Mouse (Mus musculus) layer of hippocampus, postnatal 36 days (tissue): ENCODE data around the gene Vgf. TPM values are rescaled to one million over a fixed set of nuclear protein-coding genes. Genes with fewer than 3 reads are reported as not detected.

Experiments used
- DNase-seq, 2 experiments: peaks; one replicate each; pipeline ENCODE4 v3.0.0; 2022
- total RNA-seq, 2 experiments: library from RNA; stranded (reverse); gene quantifications; 2 replicates each; pipeline ENCODE4 v1.2.3; 2021

Vgf gene
- total RNA-seq, 2 experiments from 2014 or later = 185 to 237 TPM

GRCm38 (mm10) chr5:137031076-137032032, 5.2 kb downstream of the Vgf start:
- peak in 1 of 2 experiments; percentile 18 for DNase-seq

GRCm38 (mm10) chr5:137032033-137032421, 5.8 kb downstream of the Vgf start:
- DNase-seq = peak; percentile 52 to 66

- peak; percentile 82 for DNase-seq
Observed at GRCm38 (mm10) chr5:137032641-137033074, 6.5 kb downstream of the Vgf start.

- DNase-seq = no peak
Observed at GRCm38 (mm10) chr5:137036211-137036610, 10.0 kb downstream of the Vgf start.

GRCm38 (mm10) chr5:137039453-137039852, 13.3 kb downstream of the Vgf start:
- DNase-seq = no peak

- DNase-seq = no peak
Observed at GRCm38 (mm10) chr5:137041442-137041841, 15.2 kb downstream of the Vgf start.

GRCm38 (mm10) chr5:137043997-137044396, 17.8 kb downstream of the Vgf start:
- DNase-seq = no peak

GRCm38 (mm10) chr5:137045402-137046323, 19.5 kb downstream of the Vgf start, which contains the start of gene Ap1s1:
Gene Ap1s1 (minus strand): TSS chr5:137046135.
- DNase-seq = peak; percentile 99

GRCm38 (mm10) chr5:137046324-137046718, 20.1 kb downstream of the Vgf start:
- no peak for DNase-seq

GRCm38 (mm10) chr5:137046991-137047390, 20.8 kb downstream of the Vgf start:
- no peak for DNase-seq

GRCm38 (mm10) chr5:137051125-137051524, 24.9 kb downstream of the Vgf start:
- DNase-seq = no peak

GRCm38 (mm10) chr5:137051914-137052505, 25.8 kb downstream of the Vgf start:
- DNase-seq = peak in 1 of 2 experiments; percentile 45

GRCm38 (mm10) chr5:137054299-137054698, 28.1 kb downstream of the Vgf start:
- no peak for DNase-seq

GRCm38 (mm10) chr5:137054873-137055272, 28.7 kb downstream of the Vgf start:
- DNase-seq = no peak

- DNase-seq = no peak
Observed at GRCm38 (mm10) chr5:137061809-137062481, 35.8 kb downstream of the Vgf start.

- DNase-seq = no peak
Observed at GRCm38 (mm10) chr5:137062601-137063000, 36.4 kb downstream of the Vgf start.

- DNase-seq = no peak
Observed at GRCm38 (mm10) chr5:137065454-137065853, 39.3 kb downstream of the Vgf start.

- DNase-seq = no peak
Observed at GRCm38 (mm10) chr5:137065923-137066322, 39.7 kb downstream of the Vgf start.

GRCm38 (mm10) chr5:137068711-137069110, 42.5 kb downstream of the Vgf start:
- no peak for DNase-seq

GRCm38 (mm10) chr5:137070881-137071605, 44.9 kb downstream of the Vgf start:
- DNase-seq = no peak
